Mouse (Mus musculus): Measurements from ENCODE around the gene Taf6l.

Taf6l gene

GRCm38 (mm10) chr19:8790171-8790570, 4.0 kb upstream of the Taf6l start:
- DNase-seq (ENCODE audit: low read depth, low spot score): no peak

- DNase-seq (ENCODE audit: low read depth, low spot score): no peak
Observed at GRCm38 (mm10) chr19:8789171-8789570, 3.0 kb upstream of the Taf6l start.

DNA sequence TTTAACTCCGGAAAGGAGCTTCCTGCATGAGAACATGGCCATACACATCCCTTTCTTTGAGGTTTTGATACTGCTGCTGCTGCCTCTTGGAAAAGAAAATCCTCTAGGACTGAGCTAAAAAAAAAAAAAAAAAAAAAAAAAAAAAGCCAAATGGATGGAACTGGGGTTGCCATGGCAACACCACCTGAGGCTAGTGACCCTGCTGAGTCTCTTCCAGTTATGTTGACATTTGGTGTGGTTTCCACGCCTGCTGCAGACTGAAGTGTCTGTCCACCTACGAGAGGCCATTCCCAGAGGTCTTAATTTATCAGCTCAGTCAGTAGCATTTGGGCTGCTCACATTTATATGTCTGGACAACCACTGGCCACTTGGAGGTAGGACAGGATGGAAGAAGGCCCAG, 2.3 kb upstream of the Taf6l start:
- DNase-seq (ENCODE audit: low read depth, low spot score): no peak

GRCm38 (mm10) chr19:8774951-8775421, 11.2 kb downstream of the Taf6l start:
- DNase-seq (ENCODE audit: low read depth, low spot score): no peak

DNA sequence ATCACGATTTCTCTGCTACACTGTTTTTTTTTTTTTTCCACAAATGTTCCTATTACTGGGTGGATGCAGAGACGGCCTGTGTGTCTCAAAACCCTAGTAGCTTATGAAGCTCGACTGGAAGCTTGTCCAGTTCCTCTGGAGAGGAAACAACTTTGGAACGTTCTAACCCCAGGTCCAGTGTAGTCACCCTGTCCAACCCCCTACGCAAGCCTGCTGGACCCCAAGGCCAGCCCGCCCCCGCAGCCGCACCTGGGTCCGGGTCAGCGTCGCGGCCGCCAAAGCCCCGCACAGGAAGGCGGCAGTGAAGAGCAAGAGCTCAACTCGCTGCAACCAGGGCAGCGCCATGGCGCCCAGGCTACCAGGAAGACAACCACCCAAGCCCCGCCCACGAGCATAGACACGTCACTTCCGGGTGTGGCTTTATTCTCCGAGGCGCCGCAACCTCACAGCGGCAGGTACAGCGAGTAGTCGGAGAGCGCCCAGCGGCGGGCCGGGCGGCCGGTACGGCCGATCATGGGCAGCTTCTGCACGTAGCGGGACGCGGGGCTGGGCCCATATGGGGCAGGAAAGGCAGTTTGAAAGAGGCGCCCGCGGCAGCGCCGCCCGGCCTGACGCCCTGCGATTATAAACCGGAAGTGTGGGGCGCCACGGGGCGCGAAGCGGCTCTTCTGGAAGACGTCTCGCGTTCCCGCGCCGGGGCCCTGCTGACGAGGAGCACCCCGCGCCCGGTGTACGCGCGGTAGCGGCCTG, 12.0 kb downstream of the Taf6l start, which contains the start of gene Tmem179b:
Tmem179b (minus strand) TSS at position 382 of the 750 bp plus-strand sequence.
- DNase-seq (ENCODE audit: low read depth, low spot score): peak; percentile 87

GRCm38 (mm10) chr19:8773409-8773808, 12.8 kb downstream of the Taf6l start:
- no peak for DNase-seq (ENCODE audit: low read depth, low spot score)

DNA sequence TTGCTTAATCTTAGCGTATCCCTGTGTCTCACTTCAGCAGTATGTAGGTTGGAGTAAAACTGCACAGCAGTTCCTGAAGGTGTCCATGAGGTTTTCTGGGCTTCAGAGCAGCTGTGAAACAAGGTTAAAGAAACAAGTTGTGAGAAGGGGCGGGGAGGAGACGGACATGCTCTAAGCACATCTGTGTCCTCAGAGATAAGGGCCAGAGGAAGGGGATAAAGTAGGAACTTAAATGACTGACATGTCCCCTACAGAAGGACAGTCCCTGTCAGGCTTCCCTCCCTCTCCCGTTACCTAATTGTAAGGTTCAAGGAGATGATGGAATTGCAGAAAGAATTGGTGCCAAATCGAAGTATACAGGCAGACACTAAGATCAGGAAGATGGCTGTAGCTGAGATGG, 13.2 kb downstream of the Taf6l start:
- no peak for DNase-seq (ENCODE audit: low read depth, low spot score)

GRCm38 (mm10) chr19:8770567-8771270, 15.5 kb downstream of the Taf6l start, which contains the start of gene Tmem223:
Tmem223 (plus strand) TSS chr19:8770996.
- DNase-seq (ENCODE audit: low read depth, low spot score): peak; percentile 49

DNA sequence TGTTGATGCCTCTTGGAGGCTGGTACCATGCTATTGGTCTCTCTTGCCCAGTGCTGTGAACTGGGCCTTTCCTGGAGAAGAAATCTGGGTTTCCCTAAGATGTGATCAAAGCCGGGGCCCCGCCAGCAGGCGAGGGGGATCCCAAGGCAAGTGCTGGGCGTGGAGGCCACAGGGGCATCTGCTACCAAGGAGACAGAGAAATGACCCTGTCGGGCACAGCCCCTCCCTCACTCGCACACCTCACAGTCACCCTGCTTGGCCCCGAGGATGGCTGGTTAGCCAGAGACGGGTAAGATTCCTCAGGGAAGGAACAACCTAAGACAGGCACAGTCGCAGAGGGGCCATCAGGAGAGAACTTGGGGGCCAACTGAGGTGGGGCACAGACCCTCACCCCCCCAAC, 20.7 kb downstream of the Taf6l start:
- no peak for DNase-seq (ENCODE audit: low read depth, low spot score)

DNA sequence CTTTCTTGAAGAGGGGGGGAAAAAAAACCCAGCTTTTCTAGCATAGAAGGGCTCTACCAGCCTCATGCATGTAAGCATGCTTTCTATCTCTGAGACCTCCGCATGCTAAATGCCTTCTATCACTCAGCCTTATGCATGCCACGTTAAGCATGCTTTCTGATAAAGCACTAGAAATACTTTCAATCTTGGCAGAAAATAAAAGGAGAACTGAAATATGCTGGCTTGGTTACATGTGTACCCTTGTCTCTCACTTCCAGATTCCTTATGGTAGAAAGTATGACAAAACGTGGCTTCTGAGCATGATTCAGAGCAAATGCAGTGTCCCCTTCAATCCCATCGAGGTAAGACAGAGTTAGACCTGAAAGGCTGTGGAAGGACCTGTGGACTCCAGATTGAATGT, 22.9 kb downstream of the Taf6l start:
- no peak for DNase-seq (ENCODE audit: low read depth, low spot score)

GRCm38 (mm10) chr19:8760757-8761156, 25.5 kb downstream of the Taf6l start:
- no peak for DNase-seq (ENCODE audit: low read depth, low spot score)

GRCm38 (mm10) chr19:8758899-8759298, 27.3 kb downstream of the Taf6l start:
- no peak for DNase-seq (ENCODE audit: low read depth, low spot score)

DNA sequence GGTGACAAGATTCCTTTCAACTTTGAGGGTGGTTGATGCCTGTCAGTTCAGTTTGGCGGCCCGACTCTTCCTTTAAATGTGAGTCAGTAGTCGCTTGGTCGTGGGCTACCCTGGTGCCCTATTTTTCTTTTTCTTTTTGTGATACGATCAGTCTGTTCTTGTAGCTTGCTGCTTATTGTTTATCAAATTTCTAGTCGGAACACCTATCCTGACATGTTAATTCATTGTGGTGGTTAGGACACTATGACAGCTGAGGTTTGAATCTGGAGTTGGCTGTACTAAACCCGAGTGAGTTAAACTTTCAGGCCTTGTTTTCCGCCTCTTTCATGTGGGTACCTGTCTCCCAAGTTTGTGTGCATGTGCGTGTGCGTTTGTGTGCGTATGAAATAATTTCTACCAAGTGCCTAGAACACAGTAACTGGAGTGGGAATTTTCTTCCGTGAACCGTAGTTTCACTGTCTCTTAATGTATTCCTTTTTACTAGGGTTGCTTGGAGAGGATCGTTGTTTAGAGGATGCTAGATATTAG, 28.7 kb downstream of the Taf6l start:
- no peak for DNase-seq (ENCODE audit: low read depth, low spot score)

GRCm38 (mm10) chr19:8756635-8757387, 29.4 kb downstream of the Taf6l start, which contains the start of gene Nxf1:
Nxf1 (plus strand) TSS chr19:8757073.
- DNase-seq (ENCODE audit: low read depth, low spot score): peak; percentile 84

- no peak for DNase-seq (ENCODE audit: low read depth, low spot score)
Observed at GRCm38 (mm10) chr19:8755652-8756051, 30.6 kb downstream of the Taf6l start.

GRCm38 (mm10) chr19:8747368-8747767, 38.8 kb downstream of the Taf6l start:
- no peak for DNase-seq (ENCODE audit: low read depth, low spot score)

DNA sequence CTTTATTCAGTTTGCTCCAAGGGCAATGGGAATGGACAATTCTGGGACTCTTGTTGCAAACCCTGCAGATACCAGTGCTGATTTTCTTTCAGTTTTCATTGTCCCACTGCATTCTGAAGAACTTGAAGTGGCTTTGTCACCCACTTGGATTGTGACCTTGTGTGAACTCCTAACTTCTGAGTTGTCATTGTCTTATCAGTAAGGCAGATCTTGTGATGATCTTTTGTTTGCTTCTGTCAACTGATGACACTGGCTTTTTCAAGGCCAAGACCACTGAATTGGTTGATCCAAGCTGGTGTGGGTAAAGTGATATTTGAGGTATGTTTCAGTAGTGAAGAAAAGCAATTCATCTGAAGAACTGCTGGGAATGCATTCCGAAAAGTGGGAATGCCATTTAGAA, 40.8 kb downstream of the Taf6l start:
- no peak for DNase-seq (ENCODE audit: low read depth, low spot score)

- no peak for DNase-seq (ENCODE audit: low read depth, low spot score)
Observed at GRCm38 (mm10) chr19:8742176-8742575, 44.0 kb downstream of the Taf6l start.

GRCm38 (mm10) chr19:8741243-8741869, 44.9 kb downstream of the Taf6l start, which contains the start of gene Stx5a:
Stx5a (plus strand) TSS chr19:8741413.
- peak; percentile 96 for DNase-seq (ENCODE audit: low read depth, low spot score)

- no peak for DNase-seq (ENCODE audit: low read depth, low spot score)
Observed at GRCm38 (mm10) chr19:8740603-8741002, 45.6 kb downstream of the Taf6l start, which contains the start of gene 1700092M07Rik. 1700092M07Rik (plus strand) TSS chr19:8740718.

DNA sequence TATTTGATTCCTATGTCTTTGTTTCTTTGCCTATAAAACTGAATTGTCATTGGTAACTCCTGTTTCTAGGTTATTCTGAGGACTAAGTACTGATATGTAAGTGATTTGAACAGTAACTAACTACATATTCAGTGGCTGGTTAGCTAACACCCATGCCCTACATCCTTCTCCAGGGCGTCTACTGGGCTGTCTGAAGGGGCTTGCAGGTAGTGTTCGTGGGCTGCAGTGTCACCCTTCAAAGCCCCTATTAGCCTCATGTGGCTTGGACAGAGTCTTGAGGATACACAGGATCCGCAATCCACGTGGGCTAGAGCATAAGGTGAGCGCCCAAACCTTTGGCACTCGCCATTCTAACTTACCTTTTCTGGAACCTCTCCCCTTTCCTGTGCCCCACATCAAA, 46.6 kb downstream of the Taf6l start:
- DNase-seq (ENCODE audit: low read depth, low spot score): no peak

Measured in brain, embryonic 18.5 days (tissue).